Mouse (Mus musculus): ENCODE data around the gene Lrrc3c.

DNA sequence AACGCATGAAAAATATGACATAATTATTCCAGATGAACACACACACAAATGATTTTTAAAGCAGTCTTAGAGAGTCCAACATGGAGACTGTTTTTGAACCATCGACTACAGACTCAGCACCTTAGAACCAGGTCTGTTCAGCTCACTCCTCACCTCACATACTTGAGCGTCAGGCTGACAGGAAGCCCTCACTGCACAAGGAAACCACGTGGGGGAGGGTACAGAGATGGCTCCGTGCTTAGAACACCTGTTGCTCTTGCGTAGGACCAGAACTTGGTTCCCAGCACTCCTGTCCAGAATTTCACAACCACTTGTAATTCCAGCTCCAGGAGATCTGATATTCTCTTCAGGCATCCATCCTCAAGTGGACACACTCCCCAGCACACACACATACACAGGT, 3.1 kb upstream of the Lrrc3c start:
- TF ChIP-seq POLR2A (IDR thresholded peaks at IDR 0.05; ENCODE audit: borderline replicate concordance, control insufficient read depth, low read depth, low read length) (no peak), CTCF (IDR thresholded peaks at IDR 0.05; ENCODE audit: control insufficient read depth, insufficient read depth, low read length) (no peak)

Data from bone marrow, adult 2 months (tissue).